Mouse (Mus musculus) bone marrow, adult 2 months (tissue): ENCODE measurements around the gene Med13l. TPM values are rescaled to one million over a fixed set of nuclear protein-coding genes. Genes with fewer than 3 reads are reported as not detected.
A peak's percentile ranks its signal among the peaks of the same experiment; 100 is the strongest.

Experiments used
- H3K27ac ChIP-seq: fragments of 200-500 bp; 2 replicates; pipeline ENCODE4 v1.5.1; 2012; ENCODE audit warnings: low read depth, mild to moderate bottlenecking, control low read depth, inconsistent platforms, low read length; ENCODE audit not compliant: control insufficient read depth, poor library complexity, insufficient read depth
- H3K4me1 ChIP-seq: fragments of 200-500 bp; 2 replicates; pipeline ENCODE4 v1.6.1; 2011; ENCODE audit warnings: low read length; ENCODE audit not compliant: control insufficient read depth, insufficient read depth
- H3K4me3 ChIP-seq: fragments of 200-500 bp; replicated peaks from 2 replicates; pipeline ENCODE3; 2011; ENCODE audit warnings: mild to moderate bottlenecking, low read depth, low read length, control low read depth; ENCODE audit not compliant: control insufficient read depth
- CTCF ChIP-seq: fragments of 200-500 bp; IDR thresholded peaks from 2 replicates; pipeline ENCODE4 v1.5.1; 2011; ENCODE audit warnings: low read length, control low read depth; ENCODE audit not compliant: control insufficient read depth, insufficient read depth
- POLR2A ChIP-seq: fragments of 200-500 bp; IDR thresholded peaks from 2 replicates; pipeline ENCODE4 v1.6.1; 2011; ENCODE audit warnings: low read depth, mild to moderate bottlenecking, control low read depth, low read length, borderline replicate concordance; ENCODE audit not compliant: control insufficient read depth
- WGBS: fragments of 180-500 bp; shearing (Covaris S2); methylation state at CpG from one replicate; pipeline ENCODE4 v1.1.7; 2018; 5-methylcytosine and 5-hydroxymethylcytosine counted together
- polyA plus RNA-seq: library from polyadenylated mRNA; stranded (reverse); fragments of >200 nt; gene quantifications from 2 replicates; pipeline ENCODE4 v1.2.4, GENCODE M21; 2011; ENCODE audit warnings: low replicate concordance; ENCODE audit not compliant: missing spikeins, insufficient read depth, insufficient read length

Gene Med13l
- polyA plus RNA-seq, 1 experiment: 32.9 TPM

- WGBS: 90% methylated on average over 7 of the region's 7 CpGs
Measured at GRCm38 (mm10) chr5:118667863-118668262, 107.4 kb downstream of the Med13l start.

DNA sequence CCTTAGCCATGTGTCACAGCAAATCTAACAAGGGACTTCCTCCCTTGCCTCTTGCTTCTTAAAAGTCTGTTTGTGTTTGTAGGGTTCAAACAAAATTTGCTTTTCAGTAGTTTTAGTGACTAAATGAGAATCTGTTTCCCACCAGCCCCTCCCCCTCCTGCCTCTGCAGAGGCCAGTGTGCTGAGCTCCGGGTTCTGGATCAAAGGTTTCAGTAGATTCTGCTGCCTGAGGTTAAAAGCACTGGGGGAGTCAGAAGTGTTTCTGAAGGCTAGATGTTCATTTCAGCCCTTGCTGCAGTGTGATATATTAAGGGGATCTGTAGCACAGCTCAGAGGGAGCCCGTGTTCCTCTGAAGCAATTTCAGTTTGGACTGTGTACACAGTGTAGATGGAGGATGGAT, 108.5 kb downstream of the Med13l start:
- peaks cover 1% of the 10 kb centered on the region; the same call in 1 of the 2 replicates for H3K4me1 ChIP-seq
- no peak overlapping the region for H3K27ac ChIP-seq
- no peak overlapping the region for H3K4me3 ChIP-seq
- 79% methylated on average over 2 of the region's 2 CpGs for WGBS
- TF ChIP-seq POLR2A (no peak), CTCF (no peak)

More at GRCm38 (mm10) chr5:118667863-118668262, 107.4 kb downstream of the Med13l start:
- H3K4me3 ChIP-seq: no peak overlapping the region
- no peak for TF ChIP-seq POLR2A
- no peak for TF ChIP-seq CTCF
- peaks cover 1% of the 10 kb centered on the region; the same call in 1 of the 2 replicates for H3K4me1 ChIP-seq
- no peak overlapping the region for H3K27ac ChIP-seq

- H3K4me1 ChIP-seq: peaks cover 4% of the 10 kb centered on the region
- TF ChIP-seq POLR2A: no peak
- no peak for TF ChIP-seq CTCF
- no peak overlapping the region for H3K27ac ChIP-seq
- H3K4me3 ChIP-seq: no peak overlapping the region
Measured at GRCm38 (mm10) chr5:118672111-118672510, 111.6 kb downstream of the Med13l start.

- no peak for TF ChIP-seq POLR2A
- 93% methylated on average over 5 of the region's 5 CpGs for whole genome bisulfite sequencing
- peaks cover 4% of the 10 kb centered on the region for H3K4me1 ChIP-seq
- no peak overlapping the region for H3K4me3 ChIP-seq
- H3K27ac ChIP-seq: no peak overlapping the region
Measured at GRCm38 (mm10) chr5:118673859-118674258, 113.4 kb downstream of the Med13l start.

- Histone ChIP-seq H3K4me1 (peaks cover 4% of the 10 kb centered on the region), H3K27ac (no peak overlapping the region), H3K4me3 (no peak overlapping the region)
- WGBS: 53% methylated on average over 3 of the region's 3 CpGs
- no peak for TF ChIP-seq POLR2A
- TF ChIP-seq CTCF: no peak
Measured at GRCm38 (mm10) chr5:118674321-118674720, 113.8 kb downstream of the Med13l start.

DNA sequence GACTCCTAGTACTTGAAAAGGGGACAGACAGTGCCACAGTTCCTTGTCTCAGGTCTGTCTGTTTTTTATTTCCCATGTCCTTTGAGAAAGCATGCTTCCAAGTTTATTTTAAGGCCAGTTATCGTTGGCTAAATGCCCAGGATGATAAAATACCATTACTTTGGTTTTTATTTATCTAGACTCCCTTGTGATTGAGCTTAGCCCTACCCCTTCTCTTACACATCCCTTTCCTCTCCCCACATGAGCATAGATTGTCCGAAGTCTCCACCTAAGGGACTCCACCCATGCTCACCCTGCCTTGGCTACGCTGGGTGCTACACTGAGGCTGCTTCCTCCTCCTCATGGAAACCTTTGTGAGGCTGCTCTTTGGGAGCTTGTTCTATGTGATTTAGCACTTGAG, 115.2 kb downstream of the Med13l start:
- 65% methylated on average over 3 of the region's 3 CpGs for WGBS
- TF ChIP-seq CTCF: no peak
- Histone ChIP-seq H3K4me3 (no peak overlapping the region), H3K4me1 (peaks cover 4% of the 10 kb centered on the region), H3K27ac (no peak overlapping the region)

DNA sequence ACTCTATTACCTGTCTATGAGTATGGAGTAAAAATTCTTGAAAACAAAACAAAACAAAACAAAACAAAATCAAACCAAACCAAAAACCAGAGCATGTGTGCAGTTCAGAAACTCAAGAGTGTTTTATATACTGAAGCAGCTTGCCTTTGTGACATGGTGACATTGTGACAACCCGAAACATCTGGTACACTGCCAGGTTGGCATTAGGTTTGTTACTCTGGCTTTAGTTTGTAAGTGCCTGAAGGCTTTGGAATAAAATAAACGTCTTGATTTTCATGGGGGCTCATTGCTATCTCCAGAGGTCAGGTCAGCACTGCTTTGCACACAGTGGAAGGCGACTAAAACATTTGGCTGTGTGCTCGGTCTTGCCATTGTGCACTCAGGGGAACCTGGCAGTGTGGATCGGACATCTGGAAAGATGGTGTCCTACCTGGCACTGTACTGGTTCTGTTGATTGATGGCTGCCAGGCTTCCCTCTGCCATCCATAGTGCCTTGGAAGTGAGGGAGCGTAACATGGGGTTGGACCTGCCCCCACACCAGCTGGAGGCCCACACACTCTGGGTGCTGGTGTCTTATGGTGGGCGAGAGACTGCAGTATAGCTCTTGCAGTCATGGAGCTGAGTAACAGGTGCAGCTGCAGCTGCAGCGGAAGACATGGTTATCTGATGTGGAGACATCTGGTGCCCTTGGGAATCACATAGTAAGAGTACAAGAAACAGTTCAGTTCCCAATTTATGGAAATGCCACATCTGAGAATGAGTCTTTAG, 115.9 kb downstream of the Med13l start:
- 0 out of 2 replicates have a peak overlapping the region, but pooled peaks have one; percentile 41 for H3K27ac ChIP-seq
- peaks cover 4% of the 10 kb centered on the region for H3K4me1 ChIP-seq
- no peak for TF ChIP-seq CTCF
- no peak for TF ChIP-seq POLR2A
- 84% methylated on average over 8 of the region's 8 CpGs for WGBS
- no peak overlapping the region for H3K4me3 ChIP-seq

DNA sequence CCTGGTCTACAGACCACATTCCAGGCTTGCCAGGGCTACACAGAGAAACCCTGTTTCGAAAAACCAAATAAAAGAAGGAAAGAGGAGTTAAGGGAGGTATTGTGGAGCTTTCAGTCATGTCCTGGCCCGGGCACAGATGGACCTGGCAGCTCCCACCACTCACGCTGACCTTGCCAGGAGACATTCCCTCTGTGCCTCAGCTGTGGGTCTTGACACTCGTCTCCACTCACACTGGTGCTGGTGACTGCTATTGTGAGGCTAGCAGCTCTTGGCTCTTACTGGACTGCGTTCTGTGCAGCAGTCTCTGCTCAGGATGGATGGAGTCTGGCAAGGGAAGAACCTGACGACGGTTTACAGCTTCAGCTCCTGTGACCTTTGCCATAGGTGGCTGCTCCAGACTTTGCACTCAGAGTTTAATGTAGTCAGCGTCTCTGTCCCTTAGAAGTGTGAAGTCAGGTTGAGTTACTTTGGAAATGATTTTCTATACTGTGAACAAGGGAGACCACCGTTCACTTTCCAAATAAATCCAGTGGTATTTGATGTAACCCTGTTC, 118.9 kb downstream of the Med13l start:
- peaks cover 4% of the 10 kb centered on the region for H3K4me1 ChIP-seq
- no peak for TF ChIP-seq CTCF
- H3K4me3 ChIP-seq: no peak overlapping the region
- no peak overlapping the region for H3K27ac ChIP-seq
- 93% methylated on average over 9 of the region's 9 CpGs for WGBS

- no peak for TF ChIP-seq POLR2A
- no peak for TF ChIP-seq CTCF
- H3K4me3 ChIP-seq: no peak overlapping the region
- no peak overlapping the region for H3K27ac ChIP-seq
- WGBS: 84% methylated on average over 13 of the region's 13 CpGs
- H3K4me1 ChIP-seq: peaks cover 3% of the 10 kb centered on the region
Measured at GRCm38 (mm10) chr5:118680853-118681252, 120.4 kb downstream of the Med13l start.
